Mouse (Mus musculus) embryonic facial prominence, embryonic 15.5 days (tissue): ENCODE data around the gene Sucla2. TPM values are rescaled to one million over a fixed set of nuclear protein-coding genes. Genes with fewer than 3 reads are reported as not detected.
A peak's percentile ranks its signal among the peaks of the same experiment; 100 is the strongest.
"Not testable (repeated sequence)": the region's sequence is repeated elsewhere in the genome, so short reads cannot be mapped to it uniquely, and the experiment has no call there.

Experiments used
- ATAC-seq: fragments of 200-750 bp; cut with Nextera tagmentation; 2 replicates; pipeline ENCODE4 v1.8.0; 2017; ENCODE audit warnings: low read depth, moderate TSS enrichment; ENCODE audit not compliant: insufficient number of reproducible peaks, low FRiP score, low TSS enrichment
- H3K27ac ChIP-seq: fragments of 300-500 bp; sonication (generic); replicated peaks from 2 replicates; pipeline ENCODE4 v1.5.1; 2015; ENCODE audit warnings: mild to moderate bottlenecking, inconsistent platforms
- H3K27me3 ChIP-seq: fragments of 300-500 bp; sonication (generic); 2 replicates; pipeline ENCODE4 v1.6.1; 2015; ENCODE audit warnings: inconsistent platforms
- H3K36me3 ChIP-seq: fragments of 300-500 bp; sonication (generic); 2 replicates; pipeline ENCODE4 v1.6.1; 2015; ENCODE audit warnings: mild to moderate bottlenecking, inconsistent platforms
- H3K4me1 ChIP-seq: fragments of 300-500 bp; sonication (generic); 2 replicates; pipeline ENCODE4 v1.6.1; 2015; ENCODE audit warnings: inconsistent platforms
- H3K4me2 ChIP-seq: fragments of 300-500 bp; sonication (generic); replicated peaks from 2 replicates; pipeline ENCODE4 v1.6.1; 2015; ENCODE audit warnings: mild to moderate bottlenecking, inconsistent platforms
- H3K4me3 ChIP-seq: fragments of 300-500 bp; sonication (generic); replicated peaks from 2 replicates; pipeline ENCODE4 v1.5.1; 2015; ENCODE audit warnings: mild to moderate bottlenecking, inconsistent platforms
- H3K9ac ChIP-seq: fragments of 300-500 bp; sonication (generic); 2 replicates; pipeline ENCODE4 v1.6.1; 2015; ENCODE audit warnings: inconsistent platforms
- H3K9me3 ChIP-seq: fragments of 300-500 bp; sonication (generic); replicated peaks from 2 replicates; pipeline ENCODE4 v1.6.1; 2016; ENCODE audit warnings: inconsistent platforms
- WGBS: fragments of 180-500 bp; shearing (Covaris S2); methylation state at CpG from one replicate; pipeline ENCODE4 v1.1.7; 2015; 5-methylcytosine and 5-hydroxymethylcytosine counted together
- polyA plus RNA-seq: library from polyadenylated mRNA; unstranded; fragments of >200 nt; fragmentation: Nextera tagmentation; extraction: Ambion mirVana; gene quantifications from 2 replicates; pipeline ENCODE4 v1.2.1, GENCODE M21; 2015

Sucla2 gene
- polyA plus RNA-seq, 1 experiment from 2014 or later, result 99.6 TPM

DNA sequence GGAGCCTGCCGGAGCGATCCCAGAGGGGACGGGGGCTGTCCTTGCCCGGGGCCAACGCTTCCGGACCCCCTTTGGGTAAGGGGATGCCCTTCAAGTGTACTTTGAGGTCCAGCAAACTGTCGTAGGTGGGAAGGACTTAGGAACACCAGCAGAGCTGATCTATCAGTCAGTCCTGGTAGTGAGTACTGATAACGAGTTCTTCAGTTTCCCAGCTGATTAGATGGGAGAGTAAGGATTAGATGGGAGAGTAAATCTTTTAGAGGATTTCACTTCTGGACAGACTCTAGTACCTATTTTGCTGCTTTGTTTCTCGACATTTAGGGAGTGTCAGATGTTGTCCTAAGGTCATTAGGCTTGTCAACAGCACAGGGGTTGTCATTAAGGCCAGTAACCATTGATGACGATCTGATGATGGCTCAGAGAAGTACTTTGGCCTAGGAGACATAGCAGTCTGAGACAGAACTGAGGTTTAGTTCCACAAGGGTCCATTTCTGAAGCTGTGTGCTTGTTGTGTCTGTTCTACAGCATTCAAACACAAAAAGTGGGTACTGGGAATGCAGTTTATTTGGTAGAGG lies 28.1 kb downstream of the Sucla2 start:
- Histone ChIP-seq H3K27ac (0 out of 2 replicates have a peak overlapping the region, but pooled peaks have one; percentile 55), H3K27me3 (no peaks in the 10 kb centered on the region), H3K36me3 (peaks cover 6% of the 10 kb centered on the region), H3K4me3 (peak overlapping the region; percentile 99), H3K9ac (peak overlapping the region; percentile 96), H3K4me1 (peaks cover 10% of the 10 kb centered on the region), H3K9me3 (no peaks in the 10 kb centered on the region), H3K4me2 (peak overlapping the region; percentile 63)
- under 1% methylated on average over 10 of the region's 10 CpGs for WGBS
- 0 out of 2 replicates have a peak, but pooled peaks have one; percentile 1 for ATAC-seq

DNA sequence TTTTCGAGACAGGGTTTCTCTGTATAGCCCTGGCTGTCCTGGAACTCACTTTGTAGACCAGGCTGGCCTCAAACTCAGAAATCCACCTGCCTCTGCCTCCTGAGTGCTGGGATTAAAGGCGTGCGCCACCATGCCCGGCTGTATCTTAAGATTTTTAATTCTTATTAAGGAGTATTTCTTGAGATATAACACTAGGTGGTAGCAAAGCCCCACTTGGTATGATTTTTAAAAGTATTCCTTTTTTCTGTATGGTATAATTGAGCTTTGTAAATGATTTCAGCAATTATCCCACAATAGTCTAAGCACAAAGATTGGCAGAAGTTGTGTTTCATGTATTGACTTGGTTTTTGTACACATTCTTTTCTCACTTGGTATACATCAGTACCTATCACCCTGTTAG lies 44.7 kb downstream of the Sucla2 start:
- not testable (repeated sequence) for H3K4me1 ChIP-seq, H3K4me2 ChIP-seq, H3K27ac ChIP-seq, H3K9me3 ChIP-seq, H3K27me3 ChIP-seq, ATAC-seq, H3K4me3 ChIP-seq, H3K9ac ChIP-seq
- WGBS, result 86% methylated on average over 4 of the region's 4 CpGs
- peaks cover 25% of the 10 kb centered on the region for H3K36me3 ChIP-seq

DNA sequence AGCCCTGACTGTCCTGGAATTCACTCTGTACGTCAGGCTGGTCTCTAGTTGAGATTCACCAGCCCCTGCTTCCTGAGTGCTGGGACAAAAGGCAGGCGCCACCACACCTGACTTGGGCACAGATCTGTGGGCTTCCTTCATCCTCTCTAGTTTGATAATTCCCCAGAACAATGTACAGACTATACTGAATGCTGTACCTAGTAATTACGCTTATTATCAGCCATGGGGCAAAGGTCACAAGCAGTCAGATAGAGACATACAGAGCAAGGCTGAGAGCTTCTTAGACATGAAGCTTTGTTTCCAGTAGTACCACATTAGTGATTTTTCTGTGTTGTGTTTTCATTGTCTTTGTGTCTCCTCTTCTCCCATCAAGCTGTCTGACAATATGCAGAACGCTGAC lies 46.0 kb downstream of the Sucla2 start:
- no peaks in the 10 kb centered on the region for H3K27me3 ChIP-seq
- no peak overlapping the region for H3K4me3 ChIP-seq
- peaks cover 24% of the 10 kb centered on the region for H3K36me3 ChIP-seq
- no peaks in the 10 kb centered on the region for H3K4me1 ChIP-seq
- H3K27ac ChIP-seq, result no peak overlapping the region
- H3K4me2 ChIP-seq, result no peak overlapping the region
- H3K9me3 ChIP-seq, result no peaks in the 10 kb centered on the region
- no peak overlapping the region for H3K9ac ChIP-seq
- 86% methylated on average over 4 of the region's 4 CpGs for WGBS
- ATAC-seq, result no peak

DNA sequence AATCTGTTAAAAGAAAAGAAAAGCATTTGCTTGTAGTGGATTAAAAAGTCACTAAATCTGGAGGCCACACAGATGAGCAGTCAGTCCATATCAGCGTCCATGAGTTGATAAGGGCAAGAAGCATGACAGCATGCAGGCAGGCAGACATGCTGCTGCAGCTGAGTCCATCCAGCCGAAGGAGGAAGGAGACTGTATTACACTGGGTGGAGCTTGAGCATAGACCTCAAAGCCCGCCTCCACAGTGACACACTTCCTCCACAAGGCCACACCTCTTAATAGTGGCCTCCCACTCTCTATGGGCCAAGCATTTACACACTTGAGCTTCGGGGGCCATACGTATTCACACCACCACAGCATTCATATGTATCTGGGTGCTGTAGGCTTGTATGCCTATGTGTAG lies 48.9 kb downstream of the Sucla2 start:
- Histone ChIP-seq H3K4me1 (no peaks in the 10 kb centered on the region), H3K4me3 (no peak overlapping the region), H3K27ac (no peak overlapping the region), H3K9me3 (no peaks in the 10 kb centered on the region), H3K9ac (no peak overlapping the region), H3K27me3 (no peaks in the 10 kb centered on the region), H3K4me2 (no peak overlapping the region), H3K36me3 (peaks cover 29% of the 10 kb centered on the region)
- 0 out of 2 replicates have a peak, but pooled peaks have one; percentile 54 for ATAC-seq
- 91% methylated on average over 5 of the region's 5 CpGs for WGBS

DNA sequence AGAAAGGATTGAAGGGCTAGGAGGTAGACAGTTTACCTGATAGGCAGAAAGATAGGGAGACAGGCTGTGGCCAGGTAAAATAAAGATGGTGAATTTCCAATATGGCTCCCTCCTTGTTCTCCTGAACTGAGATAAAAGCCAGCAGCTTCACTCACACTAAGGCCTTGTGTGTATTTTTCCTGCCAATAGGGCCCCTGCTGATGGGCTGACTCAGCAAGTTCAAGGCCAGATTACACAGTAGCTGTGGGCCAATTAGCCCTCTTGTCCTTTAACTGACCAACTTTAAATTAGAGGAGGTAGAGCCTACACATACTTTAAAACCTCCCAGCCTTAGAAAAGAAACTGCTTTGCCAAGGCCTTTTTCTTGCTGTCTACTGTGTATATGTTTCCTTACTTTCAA lies 51.2 kb downstream of the Sucla2 start:
- no peaks in the 10 kb centered on the region for H3K9me3 ChIP-seq
- H3K4me2 ChIP-seq, result no peak overlapping the region
- no peak overlapping the region for H3K4me3 ChIP-seq
- ATAC-seq, result no peak
- H3K4me1 ChIP-seq, result no peaks in the 10 kb centered on the region
- peaks cover 25% of the 10 kb centered on the region for H3K36me3 ChIP-seq
- H3K9ac ChIP-seq, result no peak overlapping the region
- H3K27ac ChIP-seq, result no peak overlapping the region
- H3K27me3 ChIP-seq, result no peaks in the 10 kb centered on the region

DNA sequence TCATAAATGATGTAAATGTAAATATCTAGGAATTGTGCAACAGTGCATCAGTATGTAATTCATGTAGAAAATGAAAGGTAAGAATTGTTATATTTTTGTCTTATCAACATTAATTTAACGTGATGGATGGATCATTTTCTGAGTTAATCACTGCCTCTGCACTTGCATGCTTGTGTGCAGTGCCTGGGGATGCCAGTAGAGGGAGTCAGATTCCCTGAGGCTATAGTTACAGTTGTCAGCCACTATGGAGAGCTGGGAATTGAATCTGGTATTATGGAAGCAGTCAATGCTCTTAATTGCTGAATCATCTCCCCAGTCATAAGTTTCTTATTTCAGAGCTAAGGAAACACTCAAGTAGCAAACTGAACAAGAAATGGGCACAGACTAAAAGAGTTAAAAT lies 63.0 kb downstream of the Sucla2 start:
- peaks cover 25% of the 10 kb centered on the region for H3K36me3 ChIP-seq
- H3K27ac ChIP-seq, result no peak overlapping the region
- H3K9me3 ChIP-seq, result no peaks in the 10 kb centered on the region
- no peak overlapping the region for H3K4me2 ChIP-seq
- H3K4me1 ChIP-seq, result no peaks in the 10 kb centered on the region
- 70% methylated on average over 1 of the region's 1 CpGs for WGBS
- H3K9ac ChIP-seq, result no peak overlapping the region
- H3K27me3 ChIP-seq, result no peaks in the 10 kb centered on the region
- ATAC-seq, result no peak
- no peak overlapping the region for H3K4me3 ChIP-seq

DNA sequence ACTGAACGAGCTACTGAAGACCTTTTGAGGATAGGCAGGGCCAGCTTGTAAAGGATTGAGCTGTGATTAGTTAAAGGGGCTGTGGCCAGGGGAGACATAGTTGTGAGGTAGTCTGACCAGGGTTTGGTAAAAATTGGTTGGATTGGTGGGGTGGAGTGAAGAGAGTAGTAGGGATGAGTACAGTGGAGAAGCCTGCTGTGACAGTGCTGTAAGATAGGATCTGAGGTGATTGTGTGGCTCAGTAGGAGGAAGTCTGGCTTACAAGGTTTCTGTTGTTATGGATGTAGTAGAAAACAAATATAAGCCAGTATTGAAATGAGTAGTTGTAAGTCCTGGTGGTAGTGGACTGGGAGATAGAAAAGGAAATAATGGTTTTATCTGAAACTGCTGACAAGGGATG lies 67.0 kb downstream of the Sucla2 start:
- Histone ChIP-seq H3K27ac (no peak overlapping the region), H3K4me1 (no peaks in the 10 kb centered on the region), H3K9me3 (no peaks in the 10 kb centered on the region), H3K9ac (no peak overlapping the region), H3K4me2 (no peak overlapping the region), H3K36me3 (peaks cover 37% of the 10 kb centered on the region), H3K4me3 (no peak overlapping the region), H3K27me3 (no peaks in the 10 kb centered on the region)
- WGBS, result 85% methylated on average over 1 of the region's 1 CpGs
- ATAC-seq, result no peak

DNA sequence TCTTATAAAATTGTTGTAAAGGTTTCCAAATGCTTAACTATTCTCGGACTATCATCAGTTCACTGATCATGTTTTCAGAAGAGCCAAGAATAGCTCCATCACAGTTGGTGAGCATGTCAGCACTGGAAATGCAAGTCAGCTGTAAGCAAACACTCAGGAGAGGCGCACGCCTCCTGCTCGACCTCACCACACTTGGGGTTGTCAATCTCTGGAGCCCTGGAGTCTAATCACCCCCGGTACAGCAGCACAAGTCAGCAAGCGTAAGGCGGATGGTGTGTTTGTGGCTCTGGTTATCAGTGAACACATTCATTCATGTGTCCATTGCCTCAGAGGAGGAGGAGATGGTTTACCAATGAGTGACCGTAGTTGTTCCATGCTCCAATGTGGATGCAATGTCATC lies 74.6 kb downstream of the Sucla2 start:
- no peak for ATAC-seq

DNA sequence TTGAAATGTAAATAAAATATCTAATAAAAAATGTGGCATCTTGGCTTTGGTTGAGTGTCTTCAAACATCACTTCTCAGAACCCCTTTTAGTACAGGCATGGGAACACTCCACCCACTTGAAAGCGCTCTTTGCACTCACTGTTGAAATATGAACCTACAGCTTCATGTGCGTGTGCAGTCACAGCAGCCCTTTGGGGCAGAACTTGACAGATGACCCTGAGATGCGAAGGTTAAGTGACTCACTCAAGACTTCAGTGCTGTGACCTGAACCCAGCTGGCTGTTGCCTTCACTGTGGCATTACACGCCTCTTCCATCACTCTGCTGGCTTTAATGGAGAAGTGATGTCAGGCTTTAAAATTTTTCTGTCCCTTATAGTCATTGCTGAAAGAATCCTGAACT lies 82.6 kb downstream of the Sucla2 start:
- Histone ChIP-seq H3K4me2 (no peak overlapping the region), H3K36me3 (peaks cover 14% of the 10 kb centered on the region), H3K9me3 (no peaks in the 10 kb centered on the region), H3K27ac (no peak overlapping the region), H3K4me1 (no peaks in the 10 kb centered on the region), H3K9ac (no peak overlapping the region), H3K27me3 (no peaks in the 10 kb centered on the region), H3K4me3 (no peak overlapping the region)
- no peak for ATAC-seq
- WGBS, result 47% methylated on average over 4 of the region's 4 CpGs

More for the DNA sequence above, 74.6 kb downstream of the Sucla2 start:
- no peak overlapping the region for H3K4me2 ChIP-seq
- H3K27ac ChIP-seq, result no peak overlapping the region
- H3K4me3 ChIP-seq, result no peak overlapping the region
- H3K9me3 ChIP-seq, result no peaks in the 10 kb centered on the region
- no peaks in the 10 kb centered on the region for H3K27me3 ChIP-seq
- 64% methylated on average over 8 of the region's 8 CpGs for WGBS
- no peak overlapping the region for H3K9ac ChIP-seq
- no peaks in the 10 kb centered on the region for H3K4me1 ChIP-seq
- H3K36me3 ChIP-seq, result peaks cover 49% of the 10 kb centered on the region

DNA sequence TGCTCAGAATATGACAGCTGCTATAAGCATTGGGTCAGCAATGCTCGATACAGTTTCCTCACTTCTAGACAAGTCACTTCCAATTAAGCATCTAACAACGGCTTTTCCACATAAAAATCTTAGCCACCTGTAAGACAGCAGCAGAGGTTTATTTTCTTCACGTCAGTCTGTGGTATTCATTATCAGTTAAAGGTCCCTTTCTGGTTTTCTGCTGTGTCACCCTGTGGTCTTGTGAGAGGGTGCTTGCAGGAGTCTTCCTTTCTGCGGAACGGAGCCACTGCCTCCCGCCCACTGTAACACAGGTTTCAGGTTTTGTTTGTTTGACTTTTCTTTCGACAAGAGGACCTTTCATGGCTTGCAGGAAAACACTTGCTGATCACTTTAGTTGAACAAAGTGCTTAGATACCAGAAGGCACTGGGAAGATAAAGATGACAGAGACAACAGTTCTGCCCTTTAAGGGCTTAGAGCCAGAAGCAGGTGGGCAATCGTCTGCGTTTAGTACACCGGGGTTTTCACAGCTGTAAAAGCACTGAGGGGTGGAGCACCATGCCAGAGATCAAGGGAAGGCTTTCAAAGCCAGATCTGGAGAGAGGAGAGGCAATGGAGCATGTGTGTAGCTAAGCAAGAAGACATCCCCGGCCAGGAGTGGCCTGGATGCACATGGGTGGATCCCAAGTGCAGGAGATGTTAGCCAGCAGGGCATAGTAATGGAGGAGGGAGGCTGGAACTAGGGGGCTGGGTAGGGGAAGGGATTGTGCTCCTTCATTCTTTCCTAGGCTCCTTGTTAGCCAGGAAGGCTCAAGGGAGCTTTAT lies 83.8 kb downstream of the Sucla2 start:
- no peak for ATAC-seq
- H3K4me3 ChIP-seq, result no peak overlapping the region
- no peaks in the 10 kb centered on the region for H3K9me3 ChIP-seq
- peaks cover 7% of the 10 kb centered on the region for H3K36me3 ChIP-seq
- no peak overlapping the region for H3K27ac ChIP-seq
- no peaks in the 10 kb centered on the region for H3K27me3 ChIP-seq
- no peaks in the 10 kb centered on the region for H3K4me1 ChIP-seq
- WGBS, result 49% methylated on average over 11 of the region's 11 CpGs
- H3K9ac ChIP-seq, result no peak overlapping the region
- no peak overlapping the region for H3K4me2 ChIP-seq

DNA sequence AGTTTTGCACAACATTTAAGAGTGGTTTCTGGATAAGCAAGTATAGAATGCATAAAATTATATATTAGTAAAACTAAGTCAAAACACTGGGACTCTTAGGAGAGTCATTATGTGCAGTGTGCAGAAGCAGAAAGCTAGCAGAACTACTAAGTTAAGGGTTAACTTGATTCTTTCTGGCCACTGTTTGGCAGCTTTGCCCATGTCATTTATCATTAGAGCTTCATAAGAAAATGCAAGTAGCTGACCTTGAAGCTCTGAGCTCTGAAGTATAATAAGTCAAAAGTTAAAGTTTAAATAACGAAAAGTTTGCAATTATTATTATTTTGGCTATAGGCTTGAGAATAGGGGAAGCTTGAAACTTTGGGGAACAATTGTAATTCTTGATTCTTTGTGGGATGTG lies 89.8 kb downstream of the Sucla2 start:
- H3K9ac ChIP-seq, H3K4me2 ChIP-seq, H3K9me3 ChIP-seq, H3K27me3 ChIP-seq, ATAC-seq, H3K27ac ChIP-seq, H3K4me3 ChIP-seq, H3K36me3 ChIP-seq, H3K4me1 ChIP-seq: not testable (repeated sequence)
- WGBS, result 67% methylated on average over 1 of the region's 1 CpGs

DNA sequence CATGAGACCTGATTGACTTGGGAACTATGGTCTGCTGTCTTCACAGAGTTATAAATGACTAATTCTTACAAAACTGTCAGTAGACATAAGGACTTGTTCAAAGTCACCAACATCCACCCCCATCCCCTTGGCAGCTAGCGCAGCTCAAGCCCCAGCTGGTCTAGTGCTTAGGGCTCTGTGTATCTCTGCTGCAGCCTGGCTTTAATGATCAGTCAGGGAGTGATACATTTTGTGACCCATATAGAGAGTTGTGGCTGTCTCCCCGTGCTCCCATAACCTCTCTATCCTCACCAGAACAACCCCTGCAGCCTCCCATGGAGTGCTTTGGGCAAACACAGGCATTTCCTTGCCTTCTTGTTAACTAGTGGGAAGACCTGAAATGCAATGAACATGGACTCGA lies 95.8 kb downstream of the Sucla2 start:
- Histone ChIP-seq H3K4me1 (no peaks in the 10 kb centered on the region), H3K4me3 (no peak overlapping the region), H3K9me3 (no peaks in the 10 kb centered on the region; the same call in 1 of the 2 replicates), H3K9ac (no peak overlapping the region), H3K27me3 (no peaks in the 10 kb centered on the region), H3K27ac (no peak overlapping the region), H3K36me3 (no peaks in the 10 kb centered on the region), H3K4me2 (no peak overlapping the region)
- 76% methylated on average over 3 of the region's 3 CpGs for WGBS
- ATAC-seq, result no peak
